Mouse (Mus musculus): ENCODE results near the gene Slc4a5.
A peak's percentile ranks its signal among the peaks of the same experiment; 100 is the strongest.

Slc4a5 gene

DNA sequence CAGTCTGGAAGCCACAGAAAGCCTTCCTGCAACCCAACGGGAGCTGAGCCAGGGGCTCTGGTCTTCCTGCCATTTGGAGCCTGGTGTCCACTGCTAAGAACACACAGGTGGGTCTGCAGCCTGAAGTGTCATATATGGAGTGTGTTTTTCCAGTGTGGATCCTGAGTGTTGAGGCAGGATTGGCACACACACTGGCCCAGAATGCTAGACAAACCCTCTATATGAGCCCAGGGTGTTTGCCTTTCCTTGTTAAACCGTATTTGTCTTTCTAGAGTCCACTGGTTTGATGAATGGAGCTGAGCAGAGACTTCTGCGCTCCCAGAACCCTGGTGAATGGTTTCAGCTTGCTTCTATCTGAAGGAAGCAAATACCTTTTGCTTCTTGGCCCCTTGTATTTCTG lies at the start of gene Slc4a5:
Gene Slc4a5, plus strand, starts transcription at position 15 of the 400 bp plus-strand sequence.
- no peak for DNase-seq (ENCODE audit: low spot score in 2 of 2)

DNA sequence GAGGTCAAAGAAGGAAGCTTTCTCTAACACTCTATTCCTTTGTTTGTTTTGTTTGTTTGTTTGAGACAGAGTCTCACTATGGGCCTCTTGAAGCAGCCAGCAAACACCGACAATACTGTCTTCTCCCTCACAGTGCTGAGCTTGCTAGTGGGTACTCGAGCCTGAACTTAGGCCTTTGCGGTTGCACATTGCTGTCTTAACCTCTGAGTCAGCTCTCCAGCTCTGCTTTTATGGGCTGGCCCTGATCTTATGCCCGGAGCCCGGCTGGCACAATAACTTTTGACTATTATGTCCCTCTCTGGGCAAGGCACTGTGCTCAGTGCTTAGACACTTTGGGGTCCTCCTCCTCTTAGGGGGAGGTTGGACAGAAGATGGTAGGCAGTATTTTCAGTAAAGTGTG lies 49.8 kb upstream of the Slc4a5 start:
- DNase-seq (ENCODE audit: low spot score in 2 of 2): no peak

- DNase-seq (ENCODE audit: low spot score in 2 of 2): no peak
Observed at GRCm38 (mm10) chr6:83171063-83171462, 48.6 kb upstream of the Slc4a5 start.

DNA sequence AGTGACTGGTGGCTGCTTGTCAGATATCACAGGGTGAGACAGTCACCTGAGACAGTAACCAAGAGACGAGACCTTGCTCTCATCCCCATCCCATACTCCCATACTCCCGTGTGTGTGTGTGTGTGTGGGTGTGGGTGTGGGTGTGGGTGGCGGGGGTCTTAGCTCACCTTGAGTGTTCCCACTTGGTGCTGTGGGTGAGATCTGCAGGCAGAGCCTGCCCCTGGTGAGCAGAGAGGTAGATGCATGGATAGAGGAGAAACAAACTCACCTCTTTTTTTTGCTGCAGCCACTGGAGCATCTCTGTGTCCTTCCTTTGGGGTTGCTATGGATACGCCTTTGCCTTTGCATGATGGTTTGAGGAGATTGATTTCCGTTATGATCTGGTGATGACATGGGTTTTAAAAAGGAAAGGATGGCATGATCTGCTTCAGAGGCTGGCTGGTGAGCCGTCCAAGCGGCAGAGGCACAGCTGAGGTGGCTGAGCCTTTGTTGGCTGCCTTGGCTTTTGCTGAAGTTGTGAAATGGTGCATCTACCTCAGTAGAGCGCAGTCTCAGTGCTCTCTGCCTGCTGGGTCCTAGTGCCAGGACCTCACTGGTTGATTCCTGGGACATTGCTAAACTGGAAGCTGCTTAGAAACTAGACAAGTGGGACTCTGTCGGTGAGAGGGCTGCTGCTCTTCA lies 47.2 kb upstream of the Slc4a5 start:
- no peak for DNase-seq (ENCODE audit: low spot score in 2 of 2)

DNA sequence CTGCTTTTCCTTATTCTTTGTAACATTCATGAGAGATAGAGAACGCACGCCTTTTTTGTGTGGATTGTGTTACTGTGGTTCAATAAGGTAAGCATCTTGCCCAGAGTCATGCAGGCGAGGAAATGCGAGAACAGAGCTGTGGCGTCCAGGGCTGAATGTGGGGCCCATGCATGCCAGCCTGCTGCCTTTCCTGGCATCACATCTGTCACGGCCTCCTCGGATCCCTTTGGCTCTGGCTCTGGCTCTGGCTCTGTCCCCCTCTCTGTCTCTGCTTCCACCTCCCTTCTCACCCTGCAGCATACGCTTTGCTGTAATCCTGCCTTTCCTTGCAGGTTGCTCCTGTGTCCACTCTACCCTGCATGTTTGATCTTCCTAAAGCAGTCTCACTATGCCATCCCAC lies 43.6 kb upstream of the Slc4a5 start:
- DNase-seq (ENCODE audit: low spot score in 2 of 2): no peak

GRCm38 (mm10) chr6:83179390-83180117 lies 40.1 kb upstream of the Slc4a5 start:
- no peak for DNase-seq (ENCODE audit: low spot score in 2 of 2)

GRCm38 (mm10) chr6:83180605-83181004 lies 39.0 kb upstream of the Slc4a5 start:
- no peak for DNase-seq (ENCODE audit: low spot score in 2 of 2)

- DNase-seq (ENCODE audit: low spot score in 2 of 2): no peak
Observed at GRCm38 (mm10) chr6:83184858-83185435, 34.7 kb upstream of the Slc4a5 start.

DNA sequence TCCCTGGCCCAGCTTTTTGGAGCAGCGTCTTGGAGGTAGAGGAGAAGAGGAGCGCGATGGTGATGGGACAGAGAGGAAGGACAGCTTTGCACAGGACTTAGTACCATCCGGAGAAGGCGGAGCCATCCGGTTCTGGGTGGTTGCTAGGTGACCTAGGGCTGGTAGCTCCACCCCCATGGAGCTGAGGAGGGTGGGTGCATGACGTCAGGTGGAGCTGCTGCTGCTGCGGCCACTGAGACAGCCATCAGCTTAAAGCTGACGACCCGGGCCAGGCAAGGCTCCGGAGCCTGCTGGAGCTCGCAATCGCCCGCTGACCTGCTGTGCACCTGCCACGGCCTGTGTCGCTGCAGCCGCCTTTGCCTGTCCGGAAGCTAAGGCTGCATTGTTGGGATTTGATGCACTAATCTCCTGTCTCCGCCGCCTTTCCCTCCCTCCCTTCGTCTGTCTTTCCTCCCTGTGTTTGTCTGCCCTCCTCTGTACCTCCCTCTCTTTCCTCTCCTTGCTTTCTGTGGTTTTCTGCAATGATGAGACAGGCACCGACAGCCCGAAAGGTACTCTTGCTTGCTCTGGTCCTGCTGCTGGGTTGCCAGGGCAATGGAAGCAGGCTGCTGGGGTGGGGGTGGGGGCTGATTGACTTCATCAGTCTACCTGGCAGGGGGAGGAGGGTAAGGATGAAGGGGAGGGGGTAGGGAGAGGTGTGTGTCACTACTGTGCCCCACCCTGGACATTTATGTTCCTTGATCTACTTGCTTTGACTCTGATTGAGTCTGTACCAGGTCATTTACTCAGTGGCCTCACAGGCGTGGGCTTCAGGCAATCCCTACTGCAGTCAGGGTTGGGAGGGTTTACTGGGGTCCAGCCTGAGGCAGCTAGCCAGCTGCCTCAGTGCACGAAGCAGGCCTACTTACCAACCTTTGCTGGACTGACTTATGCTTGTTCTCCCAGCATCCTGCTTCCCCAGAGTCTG lies 33.5 kb upstream of the Slc4a5 start:
- DNase-seq (ENCODE audit: low spot score in 2 of 2): peak; percentile 14 to 25

DNA sequence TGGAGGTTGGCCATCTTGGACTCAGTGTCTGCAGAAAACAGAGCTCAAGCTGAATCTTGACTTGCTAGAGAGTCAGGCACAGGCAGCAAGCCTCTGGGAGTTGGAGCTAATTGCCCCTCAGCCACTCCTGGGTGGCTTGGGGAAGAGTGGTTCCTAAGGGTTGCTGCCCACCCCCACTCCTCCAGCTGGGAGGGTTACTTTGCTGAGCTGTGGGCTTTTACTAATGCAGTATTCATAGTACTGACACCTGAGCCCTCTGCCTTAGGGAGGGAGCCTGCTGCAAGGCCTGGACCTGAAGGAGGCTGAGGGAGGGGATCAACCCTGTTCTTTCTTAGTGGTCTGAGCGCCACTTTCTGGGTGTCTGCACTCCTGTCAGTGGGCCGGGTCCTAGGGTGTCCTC lies 32.7 kb upstream of the Slc4a5 start:
- DNase-seq (ENCODE audit: low spot score in 2 of 2): no peak

GRCm38 (mm10) chr6:83193571-83193970 lies 26.1 kb upstream of the Slc4a5 start:
- DNase-seq (ENCODE audit: low spot score in 2 of 2): peak; percentile 20 to 27

GRCm38 (mm10) chr6:83197345-83198004 lies 22.2 kb upstream of the Slc4a5 start:
- DNase-seq (ENCODE audit: low spot score in 2 of 2): no peak

- no peak for DNase-seq (ENCODE audit: low spot score in 2 of 2)
Observed at GRCm38 (mm10) chr6:83203320-83203719, 16.3 kb upstream of the Slc4a5 start.

GRCm38 (mm10) chr6:83205851-83206250 lies 13.8 kb upstream of the Slc4a5 start:
- DNase-seq (ENCODE audit: low spot score in 2 of 2): no peak

- DNase-seq (ENCODE audit: low spot score in 2 of 2): no peak
Observed at GRCm38 (mm10) chr6:83206321-83206720, 13.3 kb upstream of the Slc4a5 start.

GRCm38 (mm10) chr6:83207361-83208049 lies 12.1 kb upstream of the Slc4a5 start:
- DNase-seq (ENCODE audit: low spot score in 2 of 2): no peak

DNA sequence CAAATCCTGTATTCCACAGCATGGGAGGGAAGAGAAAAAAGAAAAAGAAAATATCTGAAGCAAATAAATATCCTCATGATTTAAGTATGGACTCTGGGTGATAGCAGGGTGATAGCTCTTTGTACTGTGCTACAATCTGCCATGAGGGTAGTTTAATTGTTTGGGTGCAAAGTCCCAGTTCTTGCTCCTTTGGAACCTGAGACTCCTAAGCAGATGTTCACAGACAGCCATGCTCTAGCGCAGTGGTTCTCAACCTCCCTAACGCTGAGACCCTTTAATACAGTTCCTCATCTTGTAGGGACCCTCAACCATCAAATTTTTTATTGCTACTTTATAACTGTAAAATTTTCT lies 11.6 kb upstream of the Slc4a5 start:
- DNase-seq (ENCODE audit: low spot score in 2 of 2): no peak

GRCm38 (mm10) chr6:83210495-83210894 lies 9.1 kb upstream of the Slc4a5 start:
- no peak for DNase-seq (ENCODE audit: low spot score in 2 of 2)

- no peak for DNase-seq (ENCODE audit: low spot score in 2 of 2)
Observed at GRCm38 (mm10) chr6:83211526-83211925, 8.1 kb upstream of the Slc4a5 start.

DNA sequence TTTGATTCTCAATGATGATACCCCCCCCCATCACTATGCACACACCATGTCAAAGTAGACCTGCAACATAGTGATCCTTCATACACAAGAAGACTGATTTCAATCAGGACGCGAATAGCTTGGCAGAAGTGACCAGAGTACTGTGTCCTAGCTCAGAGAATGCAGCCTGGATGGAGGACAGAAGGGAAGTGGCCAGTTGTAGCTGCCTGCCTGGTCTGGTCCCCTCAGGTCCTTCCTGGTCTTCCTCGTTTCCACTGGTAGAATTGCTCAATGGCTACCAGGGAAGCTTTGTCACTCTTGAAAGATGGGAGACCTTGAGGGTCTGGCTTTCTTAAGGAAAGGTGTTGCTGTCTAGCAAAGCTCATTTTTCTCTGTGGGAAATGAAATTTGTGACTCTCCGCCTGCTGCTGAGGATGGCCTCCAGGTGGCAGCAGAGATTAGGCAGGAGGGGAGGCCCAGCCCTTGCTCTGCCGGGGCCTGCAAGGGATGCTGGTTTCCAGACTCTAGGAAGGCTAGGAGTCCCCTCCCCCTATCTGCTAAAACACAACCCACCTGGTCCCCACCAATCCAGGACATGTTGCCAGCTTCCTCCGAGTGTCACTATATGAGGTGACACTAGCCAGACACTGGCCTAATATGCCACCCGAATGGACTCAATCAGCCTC lies 4.5 kb upstream of the Slc4a5 start:
- peak in 1 of 2 experiments; percentile 77 for DNase-seq (ENCODE audit: low spot score in 2 of 2)
